Mouse (Mus musculus): ENCODE results near the gene Slc6a16.
"Not testable (repeated sequence)": the region's sequence is repeated elsewhere in the genome, so short reads cannot be mapped to it uniquely, and the experiment has no call there.

Slc6a16 gene

GRCm38 (mm10) chr7:45253806-45254205, 12.9 kb downstream of the Slc6a16 start:
- peak in 1 of 2 experiments; percentile 2 for DNase-seq (ENCODE audit: low spot score in 2 of 2)

- DNase-seq (ENCODE audit: low spot score in 2 of 2): not testable (repeated sequence)
Observed at GRCm38 (mm10) chr7:45255822-45256221, 14.9 kb downstream of the Slc6a16 start.

- DNase-seq (ENCODE audit: low spot score in 2 of 2): no peak
Observed at GRCm38 (mm10) chr7:45257063-45257840, 16.4 kb downstream of the Slc6a16 start.

- no peak for DNase-seq (ENCODE audit: low spot score in 2 of 2)
Observed at GRCm38 (mm10) chr7:45259281-45259680, 18.4 kb downstream of the Slc6a16 start.

GRCm38 (mm10) chr7:45262266-45262665, 21.4 kb downstream of the Slc6a16 start:
- no peak for DNase-seq (ENCODE audit: low spot score in 2 of 2)

- no peak for DNase-seq (ENCODE audit: low spot score in 2 of 2)
Observed at GRCm38 (mm10) chr7:45263006-45263607, 22.2 kb downstream of the Slc6a16 start.

GRCm38 (mm10) chr7:45264348-45264747, 23.5 kb downstream of the Slc6a16 start:
- DNase-seq (ENCODE audit: low spot score in 2 of 2): no peak

- no peak for DNase-seq (ENCODE audit: low spot score in 2 of 2)
Observed at GRCm38 (mm10) chr7:45265518-45265917, 24.6 kb downstream of the Slc6a16 start.

- no peak for DNase-seq (ENCODE audit: low spot score in 2 of 2)
Observed at GRCm38 (mm10) chr7:45272786-45273412, 32.0 kb downstream of the Slc6a16 start.

GRCm38 (mm10) chr7:45273672-45274071, 32.8 kb downstream of the Slc6a16 start:
- no peak for DNase-seq (ENCODE audit: low spot score in 2 of 2)

- peak; percentile 62 to 81 for DNase-seq (ENCODE audit: low spot score in 2 of 2)
Observed at GRCm38 (mm10) chr7:45277136-45277760, 36.4 kb downstream of the Slc6a16 start, which contains the start of gene Slc6a21. TSS of gene Slc6a21 (plus strand) at chr7:45277513.

- no peak for DNase-seq (ENCODE audit: low spot score in 2 of 2)
Observed at GRCm38 (mm10) chr7:45286486-45286885, 45.6 kb downstream of the Slc6a16 start.

GRCm38 (mm10) chr7:45296626-45297025, 55.7 kb downstream of the Slc6a16 start:
- DNase-seq (ENCODE audit: low spot score in 2 of 2): no peak

- no peak for DNase-seq (ENCODE audit: low spot score in 2 of 2)
Observed at GRCm38 (mm10) chr7:45297563-45297962, 56.7 kb downstream of the Slc6a16 start.

GRCm38 (mm10) chr7:45299752-45300151, 58.9 kb downstream of the Slc6a16 start:
- peak; percentile 34 to 57 for DNase-seq (ENCODE audit: low spot score in 2 of 2)

GRCm38 (mm10) chr7:45300270-45300669, 59.4 kb downstream of the Slc6a16 start:
- peak in 1 of 2 experiments; percentile 11 for DNase-seq (ENCODE audit: low spot score in 2 of 2)

- DNase-seq (ENCODE audit: low spot score in 2 of 2): no peak
Observed at GRCm38 (mm10) chr7:45302626-45303025, 61.7 kb downstream of the Slc6a16 start.

- no peak for DNase-seq (ENCODE audit: low spot score in 2 of 2)
Observed at GRCm38 (mm10) chr7:45304869-45305268, 64.0 kb downstream of the Slc6a16 start.

- DNase-seq (ENCODE audit: low spot score in 2 of 2): peak in 1 of 2 experiments; percentile 39
Observed at GRCm38 (mm10) chr7:45305275-45305674, 64.4 kb downstream of the Slc6a16 start.

- DNase-seq (ENCODE audit: low spot score in 2 of 2): no peak
Observed at GRCm38 (mm10) chr7:45308551-45309240, 67.8 kb downstream of the Slc6a16 start.

- peak in 1 of 2 experiments; percentile 49 for DNase-seq (ENCODE audit: low spot score in 2 of 2)
Observed at GRCm38 (mm10) chr7:45309455-45309854, 68.6 kb downstream of the Slc6a16 start.

- no peak for DNase-seq (ENCODE audit: low spot score in 2 of 2)
Observed at GRCm38 (mm10) chr7:45312023-45312422, 71.1 kb downstream of the Slc6a16 start.

All from spleen, postnatal 14 days (tissue).